Mouse (Mus musculus) thymus, postnatal 0 days (tissue): ENCODE data around the gene 6430571L13Rik. TPM values are rescaled to one million over a fixed set of nuclear protein-coding genes. Genes with fewer than 3 reads are reported as not detected.
A peak's percentile ranks its signal among the peaks of the same experiment; 100 is the strongest.
"Not testable (repeated sequence)": the region's sequence is repeated elsewhere in the genome, so short reads cannot be mapped to it uniquely, and the experiment has no call there.

Source experiments
- DNase-seq: peaks from one replicate; pipeline ENCODE4 v3.0.0-alpha.2; 2015; ENCODE audit warnings: low spot score
- polyA plus RNA-seq: library from polyadenylated mRNA; unstranded; fragments of >200 nt; fragmentation: Nextera tagmentation; extraction: Ambion mirVana; gene quantifications from 2 replicates; pipeline ENCODE4 v1.2.1, GENCODE M21; 2015

6430571L13Rik gene
- polyA plus RNA-seq, 1 experiment from 2014 or later: 0.51 TPM

GRCm38 (mm10) chr9:107306673-107307072 is 33.7 kb upstream of the 6430571L13Rik start:
- not testable (repeated sequence) for DNase-seq

- no peak for DNase-seq
Measured at GRCm38 (mm10) chr9:107307099-107307872, 33.1 kb upstream of the 6430571L13Rik start.

- no peak for DNase-seq
Measured at GRCm38 (mm10) chr9:107307886-107308285, 32.5 kb upstream of the 6430571L13Rik start.

GRCm38 (mm10) chr9:107308346-107309000 is 31.9 kb upstream of the 6430571L13Rik start:
- DNase-seq: no peak

- no peak for DNase-seq
Measured at GRCm38 (mm10) chr9:107309171-107309570, 31.2 kb upstream of the 6430571L13Rik start.

- DNase-seq: no peak
Measured at GRCm38 (mm10) chr9:107309600-107309999, 30.8 kb upstream of the 6430571L13Rik start.

- peak; percentile 79 for DNase-seq
Measured at GRCm38 (mm10) chr9:107312811-107313584, 27.4 kb upstream of the 6430571L13Rik start.

GRCm38 (mm10) chr9:107313926-107314325 is 26.5 kb upstream of the 6430571L13Rik start:
- DNase-seq: no peak

- no peak for DNase-seq
Measured at GRCm38 (mm10) chr9:107315791-107316190, 24.6 kb upstream of the 6430571L13Rik start.

- no peak for DNase-seq
Measured at GRCm38 (mm10) chr9:107322461-107323050, 17.8 kb upstream of the 6430571L13Rik start.

- peak; percentile 39 for DNase-seq
Measured at GRCm38 (mm10) chr9:107323558-107323957, 16.8 kb upstream of the 6430571L13Rik start.

- DNase-seq: no peak
Measured at GRCm38 (mm10) chr9:107324799-107325561, 15.4 kb upstream of the 6430571L13Rik start.

GRCm38 (mm10) chr9:107325904-107326303 is 14.5 kb upstream of the 6430571L13Rik start:
- no peak for DNase-seq

GRCm38 (mm10) chr9:107327879-107328620 is 12.4 kb upstream of the 6430571L13Rik start:
- no peak for DNase-seq

- DNase-seq: no peak
Measured at GRCm38 (mm10) chr9:107330791-107331190, 9.6 kb upstream of the 6430571L13Rik start.

- peak; percentile 32 for DNase-seq
Measured at GRCm38 (mm10) chr9:107333686-107334085, 6.7 kb upstream of the 6430571L13Rik start.

- DNase-seq: peak; percentile 54
Measured at GRCm38 (mm10) chr9:107334356-107334755, 6.0 kb upstream of the 6430571L13Rik start.

GRCm38 (mm10) chr9:107335046-107335445 is 5.4 kb upstream of the 6430571L13Rik start:
- DNase-seq: no peak

GRCm38 (mm10) chr9:107335909-107336308 is 4.5 kb upstream of the 6430571L13Rik start:
- DNase-seq: peak; percentile 77

GRCm38 (mm10) chr9:107336386-107336785 is 4.0 kb upstream of the 6430571L13Rik start:
- no peak for DNase-seq
